Mouse (Mus musculus) bone marrow macrophage, adult 2 months (primary cell): Measurements from ENCODE around the gene Lamc3. TPM values are rescaled to one million over a fixed set of nuclear protein-coding genes. Genes with fewer than 3 reads are reported as not detected.

Experiments used
- H3K27ac ChIP-seq: 2 replicates; pipeline ENCODE4 v1.5.1; 2012; ENCODE audit warnings: low read depth, low read length; ENCODE audit not compliant: insufficient read depth
- H3K4me1 ChIP-seq: 2 replicates; pipeline ENCODE4 v1.6.1; 2012; ENCODE audit warnings: low read length; ENCODE audit not compliant: control insufficient read depth, insufficient read depth
- H3K4me3 ChIP-seq: 2 replicates; pipeline ENCODE4 v1.5.1; 2012; ENCODE audit warnings: mild to moderate bottlenecking, low read length, moderate library complexity; ENCODE audit not compliant: insufficient read depth
- CTCF ChIP-seq: IDR thresholded peaks from 2 replicates; pipeline ENCODE4 v1.5.1; 2012; ENCODE audit warnings: low read depth, mild to moderate bottlenecking, low read length, moderate library complexity
- POLR2A ChIP-seq: IDR thresholded peaks from 2 replicates; pipeline ENCODE4 v1.6.1; 2012; ENCODE audit warnings: mild to moderate bottlenecking, low read depth, low read length, borderline replicate concordance
- polyA plus RNA-seq: library from polyadenylated mRNA; stranded (reverse); fragments of >200 nt; gene quantifications from 2 replicates; pipeline ENCODE4 v1.2.4, GENCODE M21; 2012; ENCODE audit not compliant: missing spikeins, insufficient read depth, insufficient read length

Lamc3 gene
- polyA plus RNA-seq, 1 experiment: not detected

GRCm38 (mm10) chr2:31857180-31857579 is 29.9 kb upstream of the Lamc3 start:
- Histone ChIP-seq H3K27ac (no peak overlapping the region), H3K4me1 (no peaks in the 10 kb centered on the region), H3K4me3 (no peak overlapping the region)
- TF ChIP-seq POLR2A (no peak), CTCF (no peak)

GRCm38 (mm10) chr2:31858500-31858899 is 28.6 kb upstream of the Lamc3 start:
- Histone ChIP-seq H3K4me1 (no peaks in the 10 kb centered on the region), H3K4me3 (no peak overlapping the region), H3K27ac (no peak overlapping the region)
- TF ChIP-seq CTCF (no peak), POLR2A (no peak)

- H3K27ac ChIP-seq: no peak overlapping the region
Observed at GRCm38 (mm10) chr2:31862919-31863318, 24.2 kb upstream of the Lamc3 start.

GRCm38 (mm10) chr2:31863766-31864165 is 23.3 kb upstream of the Lamc3 start:
- TF ChIP-seq CTCF (no peak), POLR2A (no peak)
- H3K4me1 ChIP-seq: no peaks in the 10 kb centered on the region
- H3K4me3 ChIP-seq: no peak overlapping the region
- no peak overlapping the region for H3K27ac ChIP-seq

More at GRCm38 (mm10) chr2:31862919-31863318, 24.2 kb upstream of the Lamc3 start:
- Histone ChIP-seq H3K4me1 (no peaks in the 10 kb centered on the region), H3K4me3 (no peak overlapping the region)
- TF ChIP-seq POLR2A (no peak), CTCF (no peak)

GRCm38 (mm10) chr2:31864891-31865290 is 22.2 kb upstream of the Lamc3 start:
- H3K27ac ChIP-seq: no peak overlapping the region
- H3K4me1 ChIP-seq: no peaks in the 10 kb centered on the region
- no peak for TF ChIP-seq POLR2A
- no peak for TF ChIP-seq CTCF
- H3K4me3 ChIP-seq: no peak overlapping the region

GRCm38 (mm10) chr2:31865322-31865721 is 21.8 kb upstream of the Lamc3 start:
- no peak for TF ChIP-seq CTCF
- TF ChIP-seq POLR2A: no peak

GRCm38 (mm10) chr2:31865794-31866193 is 21.3 kb upstream of the Lamc3 start:
- Histone ChIP-seq H3K4me1 (no peaks in the 10 kb centered on the region), H3K4me3 (no peak overlapping the region), H3K27ac (no peak overlapping the region)
- TF ChIP-seq POLR2A (no peak), CTCF (no peak)

More at GRCm38 (mm10) chr2:31865322-31865721, 21.8 kb upstream of the Lamc3 start:
- Histone ChIP-seq H3K4me1 (no peaks in the 10 kb centered on the region), H3K27ac (no peak overlapping the region), H3K4me3 (no peak overlapping the region)

- Histone ChIP-seq H3K4me3 (no peak overlapping the region), H3K27ac (no peak overlapping the region), H3K4me1 (no peaks in the 10 kb centered on the region)
- TF ChIP-seq POLR2A (no peak), CTCF (no peak)
Observed at GRCm38 (mm10) chr2:31867773-31868537, 19.1 kb upstream of the Lamc3 start.

- Histone ChIP-seq H3K4me1 (no peaks in the 10 kb centered on the region), H3K4me3 (no peak overlapping the region), H3K27ac (no peak overlapping the region)
- no peak for TF ChIP-seq CTCF
- TF ChIP-seq POLR2A: no peak
Observed at GRCm38 (mm10) chr2:31868538-31869164, 18.4 kb upstream of the Lamc3 start.

GRCm38 (mm10) chr2:31869692-31870091 is 17.4 kb upstream of the Lamc3 start:
- H3K4me1 ChIP-seq: no peaks in the 10 kb centered on the region
- TF ChIP-seq POLR2A: no peak
- no peak overlapping the region for H3K27ac ChIP-seq
- H3K4me3 ChIP-seq: no peak overlapping the region
